In the genomic region with DNA sequence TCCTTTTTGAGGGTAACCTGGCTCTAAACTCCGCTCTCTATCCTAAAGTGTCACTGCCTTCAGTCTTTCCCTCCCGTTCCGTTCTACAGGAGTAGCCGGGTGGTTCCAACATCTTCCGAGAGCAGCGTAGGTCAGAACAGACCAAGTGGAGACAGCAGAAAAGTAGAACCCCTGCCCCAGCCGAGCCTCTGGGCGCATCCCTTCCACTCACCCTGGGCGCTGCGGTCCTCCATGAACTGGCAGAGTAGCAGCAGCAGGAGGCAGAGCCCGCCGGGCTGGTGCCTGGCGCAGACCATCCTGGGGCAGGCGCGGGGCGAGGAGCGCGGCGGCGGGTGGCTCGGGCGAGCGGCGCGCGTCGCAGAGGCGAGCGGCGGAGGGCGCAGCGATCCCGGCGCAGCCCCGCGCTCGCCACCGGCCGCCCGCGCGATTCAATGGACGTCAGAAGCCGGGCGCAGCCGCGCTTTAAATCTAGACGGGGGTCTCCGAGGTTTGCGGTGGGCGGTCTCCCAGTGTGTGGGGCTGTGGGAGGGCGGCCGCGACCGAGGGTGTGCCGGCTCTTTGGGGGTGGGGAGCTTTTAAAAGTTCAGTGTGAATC, we compare ENCODE assay signal across 8 mouse cellular contexts. TPM values are rescaled to one million over a fixed set of nuclear protein-coding genes. Genes with fewer than 3 reads are reported as not detected.
DNase-seq lines count a peak whose midpoint lies in the region; ATAC-seq and TF ChIP-seq lines count a peak whose summit lies in the region.

No protein-coding gene starts in this region.

- peaks cover 54% of the 10 kb centered on the region for H3K27me3 ChIP-seq in liver, postnatal 0 days (ENCODE audit: insufficient read depth, low read length)

- WGBS in liver, postnatal 0 days (ENCODE audit: insufficient replicate concordance): 2% methylated on average over 37 of the region's 56 CpGs
- WGBS in olfactory bulb, adult 2 months: 1% methylated on average over 56 of the region's 56 CpGs

- TF ChIP-seq POLR2A in olfactory bulb, adult 2 months (IDR thresholded peaks at IDR 0.05; ENCODE audit: insufficient read depth, low read depth, low read length): no peak

- peak; percentile 16 to 32 for DNase-seq in frontal cortex, postnatal 36 days (ENCODE audit: low spot score in 2 of 2)
- DNase-seq in frontal cortex, postnatal 10 days (ENCODE audit: low spot score in 2 of 2): no peak
- DNase-seq in brain, adult 2 months (ENCODE audit: low read depth, low spot score): peak; percentile 12
- DNase-seq in gastrocnemius, adult 2 months: peak; percentile 58
- DNase-seq in induced T-regulatory cell, adult 2 months (ENCODE audit: low read depth): peak; percentile 20
- DNase-seq in liver, postnatal 0 days: peak; percentile 49
- peak; percentile 22 to 23 for DNase-seq in urinary bladder, postnatal 36 days (ENCODE audit: low spot score in 2 of 2)

- peak overlapping the region; percentile 83 for H3K4me2 ChIP-seq in liver, postnatal 0 days (ENCODE audit: low read depth, low read length)

- peaks cover 3% of the 10 kb centered on the region for H3K4me1 ChIP-seq in liver, postnatal 0 days (ENCODE audit: insufficient read depth)
- H3K4me1 ChIP-seq in olfactory bulb, adult 2 months (ENCODE audit: control insufficient read depth, insufficient read depth, low read length): peaks cover 22% of the 10 kb centered on the region

- peak; percentile 11; the same call in 1 of the 2 replicates for TF ChIP-seq CTCF in gastrocnemius, adult 2 months (IDR thresholded peaks at IDR 0.05)
- TF ChIP-seq CTCF in liver, postnatal 0 days (IDR thresholded peaks at IDR 0.05; ENCODE audit: low read depth): no peak
- peak; percentile 3; the same call in 1 of the 2 replicates for TF ChIP-seq CTCF in olfactory bulb, adult 2 months (IDR thresholded peaks at IDR 0.05; ENCODE audit: insufficient read depth, low read depth, low read length)

- peak overlapping the region; percentile 83 for H3K27ac ChIP-seq in gastrocnemius, adult 2 months
- H3K27ac ChIP-seq in liver, postnatal 0 days (ENCODE audit: low read depth): peak overlapping the region; percentile 84
- H3K27ac ChIP-seq in olfactory bulb, adult 2 months (ENCODE audit: insufficient read depth, low read depth, low read length): no peak overlapping the region

- ATAC-seq in liver, postnatal 0 days: peak; percentile 45

- no peaks in the 10 kb centered on the region for H3K9me3 ChIP-seq in liver, postnatal 0 days (ENCODE audit: low read length)

- intact Hi-C loops in gastrocnemius, adult 2 months (cut with DNase I): loop anchor here (10.0 kb wide), 1 partner anchor 154 kb away; no protein-coding TSS in a partner anchor

- H3K36me3 ChIP-seq in liver, postnatal 0 days (replicated peaks; ENCODE audit: insufficient read depth, low read length): no peaks in the 10 kb centered on the region

- no peak for TF ChIP-seq EP300 in liver, postnatal 0 days (IDR thresholded peaks at IDR 0.05; ENCODE audit: low read depth)

- H3K9ac ChIP-seq in liver, postnatal 0 days (replicated peaks): peak overlapping the region; percentile 65

- peak overlapping the region; percentile 83 for H3K4me3 ChIP-seq in gastrocnemius, adult 2 months
- H3K4me3 ChIP-seq in liver, postnatal 0 days (ENCODE audit: low read depth, low read length): peak overlapping the region; percentile 64
- H3K4me3 ChIP-seq in olfactory bulb, adult 2 months (ENCODE audit: insufficient read depth, low read depth, low read length): peak overlapping the region; percentile 56

RNA-seq across cellular contexts. Expression of gene Fst, which starts 0.4 kb away (rescaled TPM):
- total RNA-seq in gastrocnemius, adult 2 months (2021): 1 to 10 TPM; 4.7 to 7.3 TPM
- 6.4 and 9.2 TPM in 2 replicates for polyA plus RNA-seq in liver, postnatal 0 days (2015; fragmentation: Nextera tagmentation; extraction: Ambion mirVana)
- polyA plus RNA-seq in olfactory bulb, adult 2 months (2012; ENCODE audit: insufficient read depth, insufficient read length, low replicate concordance, missing spikeins): not detected in 2 replicates

Comparison
In these comparisons a context has a peak if more than half of its experiments do, and no peak if none do; other contexts are left out.
1. DNase-seq: peak in frontal cortex, postnatal 36 days (2 of 2), brain, adult 2 months (single experiment), gastrocnemius, adult 2 months (single experiment), induced T-regulatory cell, adult 2 months (single experiment), liver, postnatal 0 days (single experiment) and urinary bladder, postnatal 36 days (2 of 2); none in frontal cortex, postnatal 10 days (0 of 2).
2. Peak in every context shown above with its lines, with median percentiles within 50 percentile points of each other: H3K4me3 ChIP-seq.